Mouse (Mus musculus): Measurements from ENCODE around the gene Ackr1.

DNA sequence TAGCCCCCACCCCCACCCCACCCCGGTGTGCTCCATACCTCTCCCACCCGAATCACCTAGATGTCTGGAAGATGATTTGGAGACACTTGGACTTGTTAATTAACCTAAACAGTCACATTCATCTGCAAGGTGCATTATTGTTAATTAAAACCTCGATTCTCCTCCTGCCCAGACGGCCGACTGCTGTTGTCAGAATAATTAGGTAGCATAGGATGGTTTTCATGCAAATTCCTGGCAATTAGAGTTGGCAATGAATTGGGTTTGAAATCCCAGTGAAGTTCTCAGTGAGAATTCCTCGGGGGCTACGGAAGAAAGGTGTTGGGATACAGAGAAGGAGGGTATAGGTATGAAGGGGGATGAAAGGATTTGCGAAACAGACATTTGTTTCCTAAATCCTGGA is 5.1 kb downstream of the Ackr1 start:
- no peak for TF ChIP-seq CTCF (IDR thresholded peaks at IDR 0.05; ENCODE audit: low read depth)
- TF ChIP-seq EP300 (IDR thresholded peaks at IDR 0.05; ENCODE audit: low read depth): no peak

Measured in liver, embryonic 14.5 days (tissue).